Mouse (Mus musculus) E14TG2a.4 (cell line): ENCODE measurements around the gene Ubqln1.

ENCODE experiments used
- CTCF ChIP-seq: conservative IDR thresholded peaks from 2 replicates; pipeline ENCODE4 v1.5.1; 2014; ENCODE audit warnings: low read length
- NANOG ChIP-seq: IDR thresholded peaks from 2 replicates; pipeline ENCODE4 v1.6.1; 2014; ENCODE audit warnings: borderline replicate concordance, low read length, mixed read lengths

DNA sequence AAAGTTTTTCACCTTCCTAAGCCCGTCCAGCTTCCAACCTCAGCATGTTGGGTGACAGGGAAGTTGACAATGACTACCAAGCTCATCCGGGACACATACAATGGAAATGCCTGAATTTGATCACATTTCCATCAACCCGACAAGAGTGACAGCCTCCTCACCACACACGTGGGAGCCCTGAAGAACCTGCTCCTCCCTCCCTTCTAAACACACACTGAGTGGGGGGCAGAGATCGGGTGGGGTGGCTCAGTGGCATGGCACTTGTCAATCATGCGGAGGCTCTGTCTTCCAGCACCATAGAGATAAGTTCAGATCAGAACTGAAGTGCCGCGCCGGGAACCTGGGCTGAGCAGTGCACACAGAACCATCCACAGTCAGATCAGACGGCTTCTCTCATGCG lies 65.0 kb downstream of the Ubqln1 start:
- TF ChIP-seq CTCF (no peak), NANOG (no peak)
